Mouse (Mus musculus): Measurements from ENCODE around the gene Tmprss11c.
"Not testable (repeated sequence)": the region's sequence is repeated elsewhere in the genome, so short reads cannot be mapped to it uniquely, and the experiment has no call there.

The Tmprss11c gene

DNA sequence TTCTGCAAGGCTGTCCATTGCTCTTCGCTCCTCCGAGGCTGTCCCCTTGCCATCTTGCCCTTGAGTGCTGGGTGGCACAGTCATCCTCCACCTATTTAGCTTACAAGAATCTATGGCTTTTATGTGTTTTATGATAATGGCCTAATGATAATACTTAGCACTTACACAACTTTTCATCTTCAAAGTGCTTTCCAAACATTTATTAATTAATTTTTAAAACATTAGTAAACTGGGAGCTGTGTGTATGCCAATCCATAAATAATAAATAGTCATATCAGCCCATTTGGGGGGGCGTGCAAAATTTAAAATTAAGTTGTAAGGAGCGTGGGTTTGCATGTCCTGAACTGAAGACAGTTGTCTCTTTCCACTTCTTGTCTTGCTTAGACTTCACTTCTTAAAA, at the start of gene Tmprss11c:
Tmprss11c (minus strand) TSS at position 101 of the 400 bp plus-strand sequence.
- DNase-seq (ENCODE audit: low read depth, low spot score) = no peak

DNA sequence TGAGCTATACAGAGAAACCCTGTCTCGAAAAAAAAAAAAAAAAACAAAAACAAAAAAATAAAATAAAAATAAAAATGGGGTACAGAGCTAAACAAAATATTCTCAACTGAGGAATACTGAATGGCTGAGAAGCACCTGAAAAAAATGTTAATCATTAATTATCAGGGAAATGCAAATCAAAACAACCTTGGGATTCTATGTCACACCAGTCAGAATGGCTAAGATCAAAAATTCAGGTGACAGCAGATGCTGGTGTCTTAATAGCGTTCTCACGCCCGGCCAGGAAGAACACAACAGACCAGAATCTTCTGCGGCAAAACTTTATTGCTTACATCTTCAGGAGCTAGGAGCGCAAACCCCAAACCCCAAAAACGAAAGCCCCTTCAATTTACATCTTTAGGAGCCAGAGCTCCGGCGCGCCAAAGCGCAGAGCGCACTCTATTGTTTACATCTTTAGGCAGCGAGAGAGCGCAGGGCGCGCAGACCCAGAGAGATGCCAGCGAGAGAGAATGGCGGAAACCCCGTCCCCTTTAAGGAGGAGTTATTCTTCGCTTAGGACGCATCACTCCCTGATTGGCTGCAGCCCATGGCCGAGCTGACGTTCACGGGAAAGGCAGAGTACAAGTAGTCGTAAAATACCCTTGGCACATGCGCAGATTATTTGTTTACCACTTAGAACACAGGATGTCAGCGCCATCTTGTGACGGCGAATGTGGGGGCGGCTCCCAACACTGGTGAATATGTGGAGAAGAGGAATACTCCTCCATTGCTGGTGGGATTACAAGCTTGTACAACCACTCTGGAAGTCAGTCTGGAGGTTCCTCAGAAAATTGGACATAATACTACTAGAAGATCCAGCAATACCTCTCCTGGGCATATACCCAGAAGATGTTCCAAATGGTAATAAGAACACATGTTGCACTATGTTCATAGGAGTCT, 29.2 kb upstream of the Tmprss11c start:
- DNase-seq (ENCODE audit: low read depth, low spot score) = not testable (repeated sequence)

DNA sequence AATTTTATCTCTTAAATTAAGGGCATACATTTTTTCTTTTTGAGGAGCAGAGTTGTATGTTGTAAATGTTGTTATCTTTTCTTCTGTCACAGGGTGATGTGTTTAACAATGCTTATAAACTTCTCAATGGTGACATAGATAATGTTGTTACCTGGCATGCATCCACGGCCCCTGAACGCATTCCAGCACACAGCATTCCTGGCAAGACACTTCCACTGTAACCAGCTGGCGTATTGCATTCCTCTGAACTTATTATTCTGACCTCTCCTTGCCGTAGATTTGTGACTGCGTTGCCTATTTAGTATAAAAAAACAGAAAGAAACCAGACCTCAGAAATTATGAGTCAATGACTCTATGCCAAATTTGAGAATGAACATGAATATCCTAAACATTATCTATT, 17.0 kb upstream of the Tmprss11c start:
- DNase-seq (ENCODE audit: low read depth, low spot score) = no peak

DNA sequence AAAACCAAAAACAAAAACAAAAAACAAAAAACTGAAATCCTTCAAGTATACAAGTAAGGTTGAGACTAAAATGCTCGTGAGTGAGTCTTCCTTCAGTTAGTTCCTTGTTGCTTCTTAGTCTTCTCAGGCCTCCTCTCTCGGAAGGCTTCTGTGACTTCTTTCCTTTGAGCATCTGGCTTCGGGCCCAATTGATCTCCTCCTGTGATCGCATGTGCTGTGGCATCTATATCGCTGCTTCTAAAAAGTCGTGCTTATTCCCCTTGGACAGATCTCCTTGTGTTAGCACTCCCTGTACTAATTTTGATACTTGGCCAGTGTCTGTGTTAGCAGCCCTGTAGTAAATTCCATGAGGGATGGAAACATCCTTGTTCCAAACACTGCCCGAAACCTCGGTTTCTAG, 14.8 kb upstream of the Tmprss11c start:
- no peak for DNase-seq (ENCODE audit: low read depth, low spot score)

DNA sequence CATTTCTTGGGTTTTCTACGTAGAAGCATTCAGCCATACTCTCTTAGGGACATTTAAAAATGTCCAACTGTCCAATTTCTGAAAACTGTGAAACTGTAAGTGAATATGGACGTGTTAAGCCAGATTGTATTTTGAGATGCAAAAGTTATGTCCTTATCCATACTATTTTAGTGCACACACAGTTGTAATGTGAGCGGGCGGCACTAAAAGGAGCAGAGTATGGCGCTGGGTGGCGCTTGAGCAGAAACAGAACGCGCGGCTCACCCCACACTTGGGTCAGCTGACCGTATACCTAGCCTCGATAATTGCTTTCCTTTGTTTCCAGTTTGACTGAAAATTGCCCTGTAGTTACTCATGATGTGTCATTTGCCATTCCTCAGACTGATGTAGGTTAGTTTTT, 42.5 kb downstream of the Tmprss11c start:
- DNase-seq (ENCODE audit: low read depth, low spot score) = no peak

DNA sequence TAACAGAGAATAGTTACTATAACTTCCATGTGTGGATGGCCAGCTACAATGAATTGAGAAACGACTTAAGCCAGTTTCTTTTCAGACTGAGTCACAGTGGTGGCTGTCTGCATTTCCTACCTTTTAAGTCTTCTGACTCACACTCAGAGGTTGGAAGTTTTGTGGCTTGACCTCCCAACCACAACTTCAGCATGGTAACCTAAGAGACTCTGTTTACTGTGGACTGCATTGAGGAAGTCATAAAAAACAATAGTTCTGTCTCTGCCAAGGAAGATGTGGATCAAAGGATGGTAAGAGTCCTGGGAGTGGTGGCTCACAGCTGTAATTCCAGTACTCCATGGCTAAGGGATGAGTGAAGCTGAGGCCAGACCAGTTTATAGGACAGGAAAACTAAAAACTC, 44.2 kb downstream of the Tmprss11c start:
- no peak for DNase-seq (ENCODE audit: low read depth, low spot score)

DNA sequence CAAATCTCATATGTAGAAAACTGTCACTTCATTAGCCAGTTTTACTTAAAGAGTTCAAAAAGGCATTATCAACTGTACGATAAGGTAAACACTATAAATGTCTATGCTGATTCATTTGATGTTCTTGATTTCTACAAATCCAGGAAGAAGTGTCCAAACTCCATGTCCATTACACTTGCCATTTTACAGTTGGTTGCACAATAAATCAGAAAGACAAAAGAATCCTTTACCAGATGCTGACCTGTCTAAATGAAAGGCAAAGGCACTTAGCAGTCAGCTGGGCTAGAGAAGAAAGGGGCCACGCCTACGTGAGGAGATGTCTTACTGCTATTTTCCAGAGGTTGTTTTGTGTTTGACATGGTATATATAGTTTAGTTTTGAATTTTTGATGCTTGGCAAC, 44.8 kb downstream of the Tmprss11c start:
- DNase-seq (ENCODE audit: low read depth, low spot score) = no peak

DNA sequence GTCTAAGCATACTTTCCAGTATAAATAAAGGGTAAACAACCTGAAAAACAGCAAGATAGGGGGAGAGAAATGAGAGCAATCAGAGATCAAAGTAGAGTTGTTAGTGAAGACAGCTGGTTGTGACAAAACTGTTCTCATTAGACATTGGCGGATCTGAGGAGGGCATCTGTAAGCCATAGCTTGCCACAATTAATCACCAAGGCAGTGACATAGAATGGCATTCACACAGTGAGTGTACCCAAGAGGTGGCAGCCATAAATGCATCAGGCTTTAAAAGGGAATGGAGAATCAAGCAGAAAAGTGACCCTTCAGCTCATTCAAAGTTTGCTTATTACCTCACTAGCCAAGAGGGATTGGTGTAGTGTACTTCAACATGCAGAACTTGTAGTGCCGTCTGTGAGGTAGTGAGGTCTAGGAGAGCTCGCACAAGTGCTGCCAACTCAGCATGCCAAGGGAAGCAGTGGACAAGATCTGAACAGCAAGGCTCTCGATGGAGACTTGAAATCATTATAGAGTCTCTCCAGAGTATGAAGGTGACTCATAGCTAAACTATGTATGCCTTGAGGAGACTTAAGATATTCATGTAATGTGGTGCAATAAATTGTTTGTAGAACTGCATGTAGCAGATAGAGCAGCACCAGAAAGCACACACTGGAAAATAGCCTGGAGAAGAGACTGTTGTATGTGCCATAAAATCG, 61.8 kb downstream of the Tmprss11c start:
- DNase-seq (ENCODE audit: low read depth, low spot score) = no peak

DNA sequence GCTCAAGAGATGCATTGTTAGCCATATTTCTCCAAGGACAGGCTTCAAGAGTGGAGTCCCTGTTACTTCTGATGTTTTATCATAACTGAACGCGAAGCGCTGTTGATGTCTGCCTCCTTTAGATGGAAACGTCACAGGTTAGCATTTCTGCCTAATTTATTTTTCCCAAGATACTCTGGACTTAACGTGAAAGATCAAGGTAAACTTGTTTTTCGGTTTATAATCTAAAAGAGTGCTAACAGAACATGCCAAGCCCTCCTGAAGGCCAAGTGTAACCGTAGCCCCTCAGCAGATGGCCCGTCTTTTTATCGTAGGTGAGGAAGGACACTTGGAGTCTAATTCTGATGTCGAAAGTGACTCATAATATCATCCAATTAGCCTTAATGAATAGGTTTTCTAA, 91.3 kb downstream of the Tmprss11c start, which contains the start of gene Gnrhr:
Gnrhr (minus strand) TSS at position 101 of the 400 bp plus-strand sequence.
- DNase-seq (ENCODE audit: low read depth, low spot score) = no peak

DNA sequence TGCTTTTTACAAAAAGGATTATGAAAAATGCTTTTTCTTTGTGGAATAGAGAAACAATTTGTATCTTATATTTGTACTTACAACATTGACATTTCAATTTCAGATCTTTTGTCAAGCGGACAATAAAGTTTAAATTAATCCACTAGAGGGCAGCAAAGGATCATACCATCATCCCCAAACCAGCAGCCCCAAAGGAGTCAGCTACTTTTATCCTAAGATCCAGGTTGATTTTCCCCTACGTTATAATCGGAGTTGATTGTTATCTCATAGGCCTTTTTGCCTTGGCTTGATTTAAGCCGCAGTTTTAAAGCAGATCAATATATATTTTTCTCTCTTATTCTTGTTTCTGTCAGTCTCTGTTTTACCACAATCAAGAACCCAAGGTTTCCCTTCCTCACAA, 97.8 kb downstream of the Tmprss11c start:
- DNase-seq (ENCODE audit: low read depth, low spot score) = peak; percentile 64

DNA sequence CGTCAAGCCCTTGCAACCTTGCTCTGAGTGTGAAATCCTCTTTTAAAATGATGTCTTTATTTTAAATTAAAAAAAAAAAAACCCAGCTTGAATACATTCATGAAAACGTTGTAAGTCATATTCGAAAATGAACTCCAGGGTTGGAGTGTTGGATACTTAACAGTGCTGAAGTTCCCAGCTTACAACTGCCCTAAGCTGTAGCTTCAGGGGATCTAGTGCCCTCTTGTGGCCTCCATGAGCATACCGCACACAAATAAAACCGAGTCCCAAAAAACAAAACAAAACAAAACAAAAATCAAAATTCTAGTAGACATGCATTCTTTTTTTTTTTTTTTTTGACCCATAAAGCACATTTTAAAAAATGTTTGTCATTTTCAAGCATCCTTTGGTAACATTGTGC, 98.3 kb downstream of the Tmprss11c start:
- DNase-seq (ENCODE audit: low read depth, low spot score) = peak; percentile 82

DNA sequence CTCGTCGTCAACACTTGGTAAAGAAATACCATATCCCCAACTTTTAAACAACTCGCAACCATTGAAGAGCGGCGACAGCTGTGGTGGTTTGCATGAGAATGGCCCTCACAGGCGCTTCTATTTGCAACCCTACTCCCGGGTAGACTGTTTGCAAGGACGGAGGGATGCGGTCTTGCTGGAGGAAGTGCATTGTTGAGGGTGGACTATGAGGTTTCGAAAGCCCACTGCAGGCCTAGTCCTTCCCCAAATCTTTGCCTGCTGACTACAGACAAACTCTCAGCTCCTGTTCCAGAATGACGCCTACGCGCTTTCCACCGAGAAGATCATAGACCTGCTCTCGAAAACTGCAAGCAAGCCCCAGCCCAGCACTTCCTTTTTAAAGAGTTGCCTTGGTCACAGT, 98.8 kb downstream of the Tmprss11c start:
- DNase-seq (ENCODE audit: low read depth, low spot score) = peak; percentile 27

DNA sequence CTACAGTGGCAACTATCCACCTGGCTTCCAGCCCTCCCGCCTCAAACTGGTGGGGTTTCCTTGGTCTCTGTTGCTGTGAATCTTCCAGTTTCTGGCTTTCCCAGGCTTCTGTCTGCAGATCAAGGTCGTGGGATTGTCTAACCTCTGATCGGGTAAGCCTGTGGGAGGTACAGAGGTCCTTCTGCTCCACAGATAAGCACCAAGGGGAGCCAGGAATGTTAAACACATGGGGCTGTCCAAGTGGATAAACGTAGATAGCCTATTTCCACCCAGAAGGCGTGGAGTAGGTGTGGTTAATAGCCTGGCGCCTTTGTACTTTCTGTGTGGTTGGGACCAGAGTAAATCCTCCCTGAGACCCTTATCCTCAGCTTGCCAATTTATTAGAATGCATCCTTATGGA, 101.7 kb downstream of the Tmprss11c start:
- no peak for DNase-seq (ENCODE audit: low read depth, low spot score)
